Mouse (Mus musculus): ENCODE measurements at regions not wholly inside any gene's neighbourhood (a gene's known extent, or its start where the extent isn't known, plus 50 kb on each side); places are given as distances from the start of the nearest gene placed in this dataset.

DNA sequence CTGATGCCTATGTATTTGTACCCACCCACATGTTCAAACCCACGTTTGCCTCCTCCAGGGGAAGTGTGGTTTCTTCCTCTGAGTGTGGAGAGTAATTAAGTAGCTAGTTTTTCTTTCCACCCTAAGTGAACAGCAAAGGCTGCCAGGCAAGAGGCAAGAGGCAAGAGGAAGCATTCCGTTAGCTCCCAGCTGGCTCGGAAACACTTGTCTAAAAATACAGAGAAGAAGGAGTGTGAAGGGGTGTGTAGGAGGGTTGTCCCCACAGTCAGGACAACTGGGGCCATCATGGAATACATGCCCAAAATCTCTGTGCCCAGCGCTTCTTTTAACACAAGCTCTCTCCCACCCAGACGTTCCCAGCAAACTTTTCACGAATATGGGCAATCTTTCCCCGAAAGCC is 225.4 kb upstream of the 4930535I16Rik start:
- TF ChIP-seq CTCF (IDR thresholded peaks at IDR 0.05; ENCODE audit: borderline replicate concordance, extremely low read depth, insufficient read depth, insufficient read length) (no peak), POLR2A (IDR thresholded peaks at IDR 0.05; ENCODE audit: borderline replicate concordance, extremely low read depth, insufficient read depth, insufficient read length, poor library complexity, severe bottlenecking) (no peak)

All from brain, embryonic 14.5 days (tissue).